Comparison of ENCODE assay signal across 9 mouse cellular contexts in genomic region chr6:17842759-17843158, GRCm38 (mm10).
A peak's percentile ranks its signal among the peaks of the same experiment; 100 is the strongest.
DNase-seq lines count a peak whose midpoint lies in the region; ATAC-seq and TF ChIP-seq lines count a peak whose summit lies in the region.
"Had no signal": no experiment of that assay in that cellular context is flagged by ENCODE, and none has a peak within 500 bp of the region (broad histone marks: within the 10 kb centered on the region; RNA-seq: fewer than 3 reads in every experiment).

No protein-coding gene starts in this region.

- TF ChIP-seq CTCF in left cerebral cortex, adult 2 months (IDR thresholded peaks at IDR 0.05) = peak; percentile 78

- H3K27ac ChIP-seq in left cerebral cortex, adult 2 months = no peak overlapping the region
- H3K27ac ChIP-seq in liver, embryonic 13.5 days = no peak overlapping the region
- H3K27ac ChIP-seq: macrophage had no signal

- peak; percentile 67 for DNase-seq in CD4-positive, CD25-positive, alpha-beta regulatory T cell, adult 2 months (ENCODE audit: low read depth, low spot score)
- DNase-seq in left cerebral cortex, adult 2 months (ENCODE audit: extremely low spot score in 1 of 2, low spot score in 2 of 2) = peak; percentile 52 to 57
- no peak for DNase-seq in left cerebral cortex, adult 8-10 months (ENCODE audit: low spot score in 2 of 2)
- DNase-seq in adrenal gland, postnatal 14 days = peak; percentile 62
- peak; percentile 43 for DNase-seq in forelimb bud, embryonic 11.5 days (ENCODE audit: low read depth, low spot score)
- peak; percentile 22 for DNase-seq in liver, embryonic 13.5 days
- peak; percentile 25 to 41 for DNase-seq in spleen, postnatal 36 days (ENCODE audit: low spot score in 2 of 2)

- no peak overlapping the region for H3K4me3 ChIP-seq in left cerebral cortex, adult 2 months
- no peak overlapping the region for H3K4me3 ChIP-seq in liver, embryonic 13.5 days (replicated peaks)

- H3K4me2 ChIP-seq in liver, embryonic 13.5 days = no peak overlapping the region

- no peaks in the 10 kb centered on the region for H3K27me3 ChIP-seq in liver, embryonic 13.5 days

- 35% methylated on average over 3 of the region's 3 CpGs for WGBS in liver, embryonic 13.5 days (ENCODE audit: insufficient replicate concordance)

- no peak overlapping the region for H3K9ac ChIP-seq in liver, embryonic 13.5 days

- no peaks in the 10 kb centered on the region for H3K36me3 ChIP-seq in liver, embryonic 13.5 days

- intact Hi-C loops in left cerebral cortex, adult 2 months (cut with DNase I) = no loop called here

- no peaks in the 10 kb centered on the region for H3K4me1 ChIP-seq in liver, embryonic 13.5 days (replicated peaks)

- no peak for ATAC-seq in CD4-positive, CD25-positive, alpha-beta regulatory T cell, adult 4 months
- no peak for ATAC-seq in liver, embryonic 13.5 days (ENCODE audit: low read depth)

- H3K9me3 ChIP-seq in liver, embryonic 13.5 days (replicated peaks) = no peaks in the 10 kb centered on the region

Comparison
In these comparisons a context has a peak if more than half of its experiments do, and no peak if none do; other contexts are left out.
1. DNase-seq: peak in CD4-positive, CD25-positive, alpha-beta regulatory T cell, adult 2 months (single experiment), left cerebral cortex, adult 2 months (2 of 2), adrenal gland, postnatal 14 days (single experiment), forelimb bud, embryonic 11.5 days (single experiment), liver, embryonic 13.5 days (single experiment) and spleen, postnatal 36 days (2 of 2); none in left cerebral cortex, adult 8-10 months (0 of 2).